Comparison of ENCODE assay signal across 7 mouse cellular contexts in the genomic region with DNA sequence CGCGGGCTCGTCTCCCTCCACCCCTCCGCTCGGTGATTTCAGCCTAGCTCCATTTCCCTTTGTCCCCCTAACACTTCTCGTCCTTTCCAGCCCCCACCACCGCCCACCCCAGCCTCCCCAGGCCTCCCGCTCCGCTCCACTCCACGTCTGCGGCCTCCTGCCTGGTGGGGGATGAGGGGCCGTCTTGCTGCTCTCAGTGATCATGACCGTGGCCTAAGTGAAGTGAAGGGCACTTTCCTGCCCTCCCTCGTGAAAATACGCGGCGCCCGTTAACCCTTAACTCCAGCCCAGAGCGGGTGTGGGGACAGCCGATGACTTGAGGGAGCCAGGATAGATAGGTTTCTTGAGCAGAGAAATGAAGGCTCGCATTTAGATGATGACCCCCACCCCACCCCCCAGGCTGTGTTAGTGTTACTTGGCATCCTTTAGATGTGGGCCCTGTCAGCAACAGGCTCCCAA. TPM values are rescaled to one million over a fixed set of nuclear protein-coding genes. Genes with fewer than 3 reads are reported as not detected.
DNase-seq lines count a peak whose midpoint lies in the region; ATAC-seq lines count a peak whose summit lies in the region.

No protein-coding gene starts in this region.

- H3K9me3 ChIP-seq in midbrain, embryonic 13.5 days = no peaks in the 10 kb centered on the region

- intact Hi-C loops in heart, postnatal 10 days (cut with DNase I) = loop anchor here (2.0 kb wide), 1 partner anchor 23 kb away; no protein-coding TSS in a partner anchor

- peak overlapping the region; percentile 97 for H3K4me3 ChIP-seq in midbrain, embryonic 13.5 days (replicated peaks)

- DNase-seq in CD4-positive helper T cell, adult 2 months (ENCODE audit: low read depth, low spot score) = peak; percentile 49
- peak; percentile 30 for DNase-seq in NIH3T3 (ENCODE audit: low read depth)
- peak; percentile 56 for DNase-seq in embryo, embryonic 9.5 days (ENCODE audit: extremely low spot score)
- peak; percentile 46 to 62 for DNase-seq in heart, postnatal 10 days
- peak; percentile 48 to 70 for DNase-seq in kidney, postnatal 4 days
- peak; percentile 54 for DNase-seq in yolk sac, embryonic 10.5 days (ENCODE audit: low spot score)

- ATAC-seq in midbrain, embryonic 13.5 days = 0 out of 2 replicates have a peak, but pooled peaks have one; percentile 0

- peak overlapping the region; percentile 97 for H3K9ac ChIP-seq in midbrain, embryonic 13.5 days (replicated peaks)

- no peaks in the 10 kb centered on the region for H3K27me3 ChIP-seq in midbrain, embryonic 13.5 days

- WGBS in midbrain, embryonic 13.5 days = under 1% methylated on average over 21 of the region's 21 CpGs

- H3K4me2 ChIP-seq in midbrain, embryonic 13.5 days (replicated peaks) = peak overlapping the region; percentile 88

- H3K4me1 ChIP-seq in midbrain, embryonic 13.5 days (replicated peaks) = peaks cover 50% of the 10 kb centered on the region

- H3K27ac ChIP-seq in midbrain, embryonic 13.5 days = peak overlapping the region; percentile 98

- H3K36me3 ChIP-seq in midbrain, embryonic 13.5 days = peaks cover 31% of the 10 kb centered on the region

RNA-seq across cellular contexts. Expression of gene Prkar1a, which starts 2.4 kb away (rescaled TPM):
- total RNA-seq in heart, postnatal 10 days (2021) = 100 to 1,000 TPM; 550 to 591 TPM
- 471 and 522 TPM in 2 replicates for polyA plus RNA-seq in midbrain, embryonic 13.5 days (2015; fragmentation: Nextera tagmentation; extraction: Ambion mirVana)

RNA-seq across cellular contexts. Expression of gene Wipi1, which starts 39.8 kb away (rescaled TPM):
- total RNA-seq in heart, postnatal 10 days (2021) = 100 to 1,000 TPM; 101 to 112 TPM
- polyA plus RNA-seq in midbrain, embryonic 13.5 days (2015; fragmentation: Nextera tagmentation; extraction: Ambion mirVana) = 12.2 and 12.8 TPM in 2 replicates

Comparison
In these comparisons a context has a peak if more than half of its experiments do, and no peak if none do; other contexts are left out.
1. Peak in every context shown above with its lines: DNase-seq, ATAC-seq, H3K4me3 ChIP-seq and H3K27ac ChIP-seq.